Mouse (Mus musculus) erythroblast, embryonic 14.5 days (primary cell): Measurements from ENCODE around the gene Idnk.

Source experiments
- GATA1 ChIP-seq: IDR thresholded peaks from 2 replicates; pipeline ENCODE4 v1.6.1; 2012; ENCODE audit warnings: low read length, inconsistent platforms, mixed read lengths
- TAL1 ChIP-seq: IDR thresholded peaks from 3 replicates; pipeline ENCODE4 v1.6.1; 2012; ENCODE audit warnings: low read length, inconsistent platforms, mixed read lengths

DNA sequence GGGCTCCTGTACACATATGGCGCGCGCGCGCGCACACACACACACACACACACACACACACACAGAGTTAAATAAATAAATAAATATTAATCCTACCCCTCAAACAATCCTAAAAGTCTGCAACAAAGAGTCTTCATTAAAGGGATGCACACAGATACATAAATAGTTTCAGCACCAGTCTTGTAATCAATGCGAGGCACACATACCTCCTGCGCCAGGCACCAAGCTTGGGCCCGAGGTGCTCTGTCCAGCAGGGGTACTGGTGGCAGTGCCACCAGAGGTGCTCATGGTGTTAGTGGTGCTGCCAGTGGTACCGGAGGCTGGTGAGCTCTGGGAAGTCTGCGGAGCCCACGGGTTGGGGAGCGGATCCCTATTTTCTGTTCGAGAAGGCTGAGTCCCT lies 34.1 kb downstream of the Idnk start:
- TF ChIP-seq GATA1 = no peak
- TF ChIP-seq TAL1 = no peak
